Mouse (Mus musculus): ENCODE data around the gene Myrip. TPM values are rescaled to one million over a fixed set of nuclear protein-coding genes. Genes with fewer than 3 reads are reported as not detected.

Gene Myrip
- polyA plus RNA-seq, 1 experiment, result not detected

DNA sequence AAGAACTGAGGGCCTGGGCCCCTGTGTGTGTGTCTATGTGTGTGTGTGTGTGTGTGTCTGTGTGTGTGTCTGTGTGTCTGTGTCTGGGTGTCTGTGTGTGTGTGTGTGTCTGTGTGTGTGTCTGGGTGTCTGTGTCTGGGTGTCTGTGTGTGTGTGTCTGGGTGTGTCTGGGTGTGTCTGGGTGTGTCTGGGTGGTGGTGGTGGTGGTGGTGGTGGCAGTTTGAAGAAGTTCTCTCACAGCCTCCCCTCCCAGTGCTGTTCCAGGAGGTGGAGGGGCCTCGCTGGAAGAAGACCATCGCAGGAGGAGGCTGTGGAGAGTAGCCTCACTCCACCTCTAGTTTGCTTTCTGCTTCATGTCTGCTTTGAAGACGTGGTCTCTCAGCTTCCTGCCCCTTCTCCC lies 180.3 kb downstream of the Myrip start:
- H3K79me3 ChIP-seq (ENCODE audit: low read depth), result no peaks in the 10 kb centered on the region
- H3K4me3 ChIP-seq (ENCODE audit: insufficient read depth, poor library complexity, severe bottlenecking), result no peak overlapping the region
- H3ac ChIP-seq (ENCODE audit: control insufficient read depth, insufficient read length, low read depth), result no peak overlapping the region
- H3K36me3 ChIP-seq (ENCODE audit: control insufficient read depth, insufficient read depth), result no peaks in the 10 kb centered on the region
- TF ChIP-seq USF1 (IDR thresholded peaks at IDR 0.05; ENCODE audit: low read depth) (no peak), MYOG (IDR thresholded peaks at IDR 0.05; ENCODE audit: control insufficient read depth, extremely low read depth, insufficient read length) (no peak), FOSL1 (IDR thresholded peaks at IDR 0.05; ENCODE audit: insufficient read depth, low read length, poor library complexity, severe bottlenecking) (no peak)
- no peaks in the 10 kb centered on the region for H3K79me2 ChIP-seq (ENCODE audit: control insufficient read depth, insufficient read depth)
- peaks cover 87% of the 10 kb centered on the region for H3K27me3 ChIP-seq (ENCODE audit: control insufficient read depth, insufficient read depth, insufficient read length)

DNA sequence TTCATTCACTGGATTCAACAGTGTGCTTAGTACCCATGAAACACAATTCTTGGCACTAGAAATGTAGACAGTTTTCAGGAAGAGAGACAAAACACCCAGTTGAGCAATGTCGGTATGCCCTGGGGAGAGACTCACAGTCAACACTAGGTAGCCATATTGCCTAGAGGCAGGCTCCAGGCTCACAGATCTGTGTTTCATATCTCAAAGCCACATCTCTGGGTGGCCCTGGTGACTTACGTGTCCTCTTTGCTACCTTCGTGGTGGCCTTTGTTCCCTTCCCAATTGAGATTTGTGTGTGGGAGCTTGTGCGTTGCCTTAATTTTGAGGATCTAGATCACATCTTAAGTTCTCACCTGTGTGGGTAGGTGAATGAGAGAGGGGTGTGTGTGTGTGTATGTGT lies 181.1 kb downstream of the Myrip start:
- H3K79me3 ChIP-seq (ENCODE audit: low read depth), result no peaks in the 10 kb centered on the region
- TF ChIP-seq USF1 (IDR thresholded peaks at IDR 0.05; ENCODE audit: low read depth) (no peak), CTCF (IDR thresholded peaks at IDR 0.05; ENCODE audit: control insufficient read depth, insufficient read depth, insufficient read length) (no peak), MAX (IDR thresholded peaks at IDR 0.05) (no peak), CEBPB (IDR thresholded peaks at IDR 0.05; ENCODE audit: low read depth) (no peak), MYOD1 (IDR thresholded peaks at IDR 0.05; ENCODE audit: control insufficient read depth, insufficient read length, low read depth) (no peak), MYOG (IDR thresholded peaks at IDR 0.05; ENCODE audit: control insufficient read depth, extremely low read depth, insufficient read length) (no peak), FOSL1 (IDR thresholded peaks at IDR 0.05; ENCODE audit: insufficient read depth, low read length, poor library complexity, severe bottlenecking) (no peak)
- peaks cover 81% of the 10 kb centered on the region for H3K27me3 ChIP-seq (ENCODE audit: control insufficient read depth, insufficient read depth, insufficient read length)
- H3K4me3 ChIP-seq (ENCODE audit: insufficient read depth, poor library complexity, severe bottlenecking), result no peak overlapping the region
- H3ac ChIP-seq (ENCODE audit: control insufficient read depth, insufficient read length, low read depth), result no peak overlapping the region
- no peaks in the 10 kb centered on the region for H3K36me3 ChIP-seq (ENCODE audit: control insufficient read depth, insufficient read depth)
- no peaks in the 10 kb centered on the region for H3K79me2 ChIP-seq (ENCODE audit: control insufficient read depth, insufficient read depth)

DNA sequence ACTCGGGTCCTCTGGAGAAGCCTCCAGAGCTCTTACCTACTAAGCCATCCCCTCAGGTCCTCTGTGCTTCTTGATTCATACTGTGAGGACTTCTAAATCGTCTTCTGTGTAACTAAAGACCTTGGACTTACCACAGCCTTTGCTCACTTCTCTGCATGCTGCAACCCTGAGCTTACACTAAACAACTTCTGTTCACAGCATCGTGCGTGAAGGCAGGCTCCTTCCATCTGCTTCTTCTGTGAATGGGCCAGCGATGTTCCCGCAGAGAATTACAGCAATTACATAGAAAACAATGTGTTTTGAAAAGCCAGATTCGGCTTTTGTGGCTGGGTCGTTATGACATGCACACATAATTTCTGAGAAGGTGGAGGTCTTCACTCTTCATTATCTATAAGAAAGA lies 181.8 kb downstream of the Myrip start:
- Histone ChIP-seq H3K4me3 (ENCODE audit: insufficient read depth, poor library complexity, severe bottlenecking) (no peak overlapping the region), H3ac (ENCODE audit: control insufficient read depth, insufficient read length, low read depth) (no peak overlapping the region), H3K79me3 (ENCODE audit: low read depth) (no peaks in the 10 kb centered on the region), H3K79me2 (ENCODE audit: control insufficient read depth, insufficient read depth) (no peaks in the 10 kb centered on the region), H3K27me3 (ENCODE audit: control insufficient read depth, insufficient read depth, insufficient read length) (peaks cover 77% of the 10 kb centered on the region), H3K36me3 (ENCODE audit: control insufficient read depth, insufficient read depth) (no peaks in the 10 kb centered on the region)
- TF ChIP-seq USF1 (IDR thresholded peaks at IDR 0.05; ENCODE audit: low read depth) (no peak), MYOG (IDR thresholded peaks at IDR 0.05; ENCODE audit: control insufficient read depth, extremely low read depth, insufficient read length) (no peak), CTCF (IDR thresholded peaks at IDR 0.05; ENCODE audit: control insufficient read depth, insufficient read depth, insufficient read length) (no peak), MYOD1 (IDR thresholded peaks at IDR 0.05; ENCODE audit: control insufficient read depth, insufficient read length, low read depth) (no peak)

DNA sequence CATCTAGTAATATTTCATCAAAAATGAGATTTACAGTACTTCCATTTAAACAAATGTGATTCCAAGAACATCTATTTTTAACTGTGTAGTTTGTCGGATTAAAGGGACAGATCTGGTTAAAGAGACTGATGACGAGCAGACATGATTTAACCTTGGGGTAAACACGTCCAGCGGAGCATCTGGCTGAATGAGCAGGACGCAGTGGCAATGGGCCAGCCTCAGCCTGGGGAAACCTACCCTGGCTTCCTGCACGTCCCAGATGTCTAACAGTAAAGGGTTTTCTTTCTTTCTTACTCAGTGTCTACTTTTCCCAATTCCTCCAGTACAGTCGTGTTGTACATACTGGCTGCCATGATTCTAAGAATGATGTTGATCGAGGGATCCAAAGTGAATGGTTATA lies 185.8 kb downstream of the Myrip start:
- Histone ChIP-seq H3K4me3 (ENCODE audit: insufficient read depth, poor library complexity, severe bottlenecking) (no peak overlapping the region), H3K79me2 (ENCODE audit: control insufficient read depth, insufficient read depth) (no peaks in the 10 kb centered on the region), H3K79me3 (ENCODE audit: low read depth) (no peaks in the 10 kb centered on the region), H3K36me3 (ENCODE audit: control insufficient read depth, insufficient read depth) (no peaks in the 10 kb centered on the region), H3ac (ENCODE audit: control insufficient read depth, insufficient read length, low read depth) (no peak overlapping the region), H3K27me3 (ENCODE audit: control insufficient read depth, insufficient read depth, insufficient read length) (peaks cover 48% of the 10 kb centered on the region)
- TF ChIP-seq USF1 (IDR thresholded peaks at IDR 0.05; ENCODE audit: low read depth), result no peak
- no peak for TF ChIP-seq FOSL1 (IDR thresholded peaks at IDR 0.05; ENCODE audit: insufficient read depth, low read length, poor library complexity, severe bottlenecking)
- no peak for TF ChIP-seq MYOD1 (IDR thresholded peaks at IDR 0.05; ENCODE audit: control insufficient read depth, insufficient read length, low read depth)
- no peak for TF ChIP-seq CTCF (IDR thresholded peaks at IDR 0.05; ENCODE audit: control insufficient read depth, insufficient read depth, insufficient read length)
- no peak for TF ChIP-seq CEBPB (IDR thresholded peaks at IDR 0.05; ENCODE audit: low read depth)
- no peak for TF ChIP-seq MAX (IDR thresholded peaks at IDR 0.05)
- no peak for TF ChIP-seq MYOG (IDR thresholded peaks at IDR 0.05; ENCODE audit: control insufficient read depth, extremely low read depth, insufficient read length)

DNA sequence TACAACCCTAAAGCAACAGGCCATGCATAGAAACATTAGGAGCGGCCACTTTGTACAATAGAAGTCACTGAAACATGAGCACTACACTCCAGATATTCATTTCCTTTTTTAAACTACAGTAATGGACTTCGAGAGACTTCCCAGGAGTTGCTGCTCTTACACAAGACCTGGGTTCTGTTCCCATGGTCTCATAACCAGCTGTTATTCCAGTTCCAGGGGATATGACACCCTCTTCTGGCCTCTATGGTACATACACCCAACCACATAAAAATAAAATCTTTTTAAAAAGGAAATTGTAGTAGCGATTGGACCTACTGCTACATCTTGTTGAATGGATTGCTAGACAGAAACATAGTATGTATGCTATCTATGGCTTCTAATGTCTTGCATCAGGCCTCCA lies 190.2 kb downstream of the Myrip start:
- Histone ChIP-seq H3K36me3 (ENCODE audit: control insufficient read depth, insufficient read depth) (peaks cover 18% of the 10 kb centered on the region), H3K79me2 (ENCODE audit: control insufficient read depth, insufficient read depth) (peaks cover 13% of the 10 kb centered on the region), H3K27me3 (ENCODE audit: control insufficient read depth, insufficient read depth, insufficient read length) (peaks cover 10% of the 10 kb centered on the region), H3K79me3 (ENCODE audit: low read depth) (no peaks in the 10 kb centered on the region), H3ac (ENCODE audit: control insufficient read depth, insufficient read length, low read depth) (no peak overlapping the region), H3K4me3 (ENCODE audit: insufficient read depth, poor library complexity, severe bottlenecking) (no peak overlapping the region)
- TF ChIP-seq FOSL1 (IDR thresholded peaks at IDR 0.05; ENCODE audit: insufficient read depth, low read length, poor library complexity, severe bottlenecking) (no peak), CEBPB (IDR thresholded peaks at IDR 0.05; ENCODE audit: low read depth) (no peak), MYOD1 (IDR thresholded peaks at IDR 0.05; ENCODE audit: control insufficient read depth, insufficient read length, low read depth) (no peak), MAX (IDR thresholded peaks at IDR 0.05) (no peak), MYOG (IDR thresholded peaks at IDR 0.05; ENCODE audit: control insufficient read depth, extremely low read depth, insufficient read length) (no peak), USF1 (IDR thresholded peaks at IDR 0.05; ENCODE audit: low read depth) (no peak), CTCF (IDR thresholded peaks at IDR 0.05; ENCODE audit: control insufficient read depth, insufficient read depth, insufficient read length) (no peak)

DNA sequence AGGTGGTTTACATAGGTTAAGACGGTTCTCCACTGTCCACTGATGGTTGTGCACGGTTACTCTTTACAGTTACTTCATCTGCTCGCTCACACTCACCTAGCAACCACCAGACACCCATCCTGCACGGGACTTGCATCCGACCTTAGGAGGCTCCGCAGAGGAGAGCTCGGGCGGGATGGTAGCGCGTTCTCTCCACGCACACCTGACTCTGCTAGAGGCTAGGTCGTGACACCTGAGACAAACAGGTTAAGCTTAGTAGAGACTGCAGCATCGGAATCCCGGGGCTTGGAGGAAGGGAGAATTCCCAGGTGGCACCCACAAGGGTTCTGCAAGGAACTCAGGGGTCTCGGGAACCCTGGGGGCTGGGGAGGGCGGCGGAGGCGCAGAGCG lies 190.7 kb downstream of the Myrip start, which contains the start of gene Eif1b:
Gene Eif1b (plus strand): TSS at position 223 of the 390 bp plus-strand sequence.
- peaks cover 18% of the 10 kb centered on the region for H3K36me3 ChIP-seq (ENCODE audit: control insufficient read depth, insufficient read depth)

More for the DNA sequence above, 190.7 kb downstream of the Myrip start, which contains the start of gene Eif1b:
- Histone ChIP-seq H3K79me2 (ENCODE audit: control insufficient read depth, insufficient read depth) (peaks cover 13% of the 10 kb centered on the region), H3K79me3 (ENCODE audit: low read depth) (no peaks in the 10 kb centered on the region), H3K27me3 (ENCODE audit: control insufficient read depth, insufficient read depth, insufficient read length) (peaks cover 7% of the 10 kb centered on the region), H3K4me3 (ENCODE audit: insufficient read depth, poor library complexity, severe bottlenecking) (peak within 1 kb of the TSS; percentile 65), H3ac (ENCODE audit: control insufficient read depth, insufficient read length, low read depth) (peak within 1 kb of the TSS; percentile 81)
- TF ChIP-seq FOSL1 (IDR thresholded peaks at IDR 0.05; ENCODE audit: insufficient read depth, low read length, poor library complexity, severe bottlenecking), result no peak
- no peak for TF ChIP-seq MAX (IDR thresholded peaks at IDR 0.05)
- TF ChIP-seq CTCF (IDR thresholded peaks at IDR 0.05; ENCODE audit: control insufficient read depth, insufficient read depth, insufficient read length), result no peak
- TF ChIP-seq MYOD1 (IDR thresholded peaks at IDR 0.05; ENCODE audit: control insufficient read depth, insufficient read length, low read depth), result no peak
- no peak for TF ChIP-seq USF1 (IDR thresholded peaks at IDR 0.05; ENCODE audit: low read depth)
- no peak for TF ChIP-seq CEBPB (IDR thresholded peaks at IDR 0.05; ENCODE audit: low read depth)
- TF ChIP-seq MYOG (IDR thresholded peaks at IDR 0.05; ENCODE audit: control insufficient read depth, extremely low read depth, insufficient read length), result no peak
